Mouse (Mus musculus) CH12.LX (cell line): ENCODE data around the gene Wnt6. TPM values are rescaled to one million over a fixed set of nuclear protein-coding genes. Genes with fewer than 3 reads are reported as not detected.

Source experiments
- DNase-seq: peaks from one replicate; pipeline ENCODE4 v3.0.0-alpha.2; 2013; ENCODE audit errors: extremely low read depth
- H3K27ac ChIP-seq: 2 replicates; pipeline ENCODE4 v1.5.1; 2012; ENCODE audit warnings: low read depth, mild to moderate bottlenecking, control low read depth, moderate library complexity; ENCODE audit not compliant: insufficient read depth
- H3K27me3 ChIP-seq: replicated peaks from 2 replicates; pipeline ENCODE3; 2012; ENCODE audit warnings: inconsistent platforms
- H3K36me3 ChIP-seq, 2 experiments: replicated peaks in 1 of 2; 2 replicates each; pipeline versions ENCODE3 to v1.6.1; 2012; ENCODE audit warnings: inconsistent platforms in 1 of 2, low read length in 1 of 2, mild to moderate bottlenecking in 1 of 2, mixed read lengths in 1 of 2, moderate library complexity in 1 of 2; ENCODE audit not compliant: control insufficient read depth in 1 of 2, insufficient read depth in 1 of 2
- H3K4me1 ChIP-seq, 2 experiments: 2 replicates each; pipeline ENCODE4 v1.6.1; 2012; ENCODE audit warnings: inconsistent platforms in 1 of 2, moderate library complexity in 1 of 2; ENCODE audit not compliant: insufficient read depth in 2 of 2, control insufficient read depth in 1 of 2
- H3K4me2 ChIP-seq: 2 replicates; pipeline ENCODE4 v1.6.1; 2012; ENCODE audit warnings: low read depth, mild to moderate bottlenecking, control low read depth; ENCODE audit not compliant: poor library complexity, insufficient read depth, severe bottlenecking
- H3K4me3 ChIP-seq, 3 experiments: fragments of 150-350 bp in 1 of 3; sonication (generic) in 1 of 3; replicated peaks in 1 of 3; 2 replicates each; pipeline versions ENCODE3 to v1.5.1; 2011 to 2012; ENCODE audit warnings: low read depth in 2 of 3, low read length in 2 of 3, mild to moderate bottlenecking in 2 of 3, moderate library complexity in 2 of 3, control low read depth in 1 of 3, improper control_type of control experiment in 1 of 3, inconsistent platforms in 1 of 3, mixed read lengths in 1 of 3; ENCODE audit not compliant: poor library complexity in 1 of 3
- H3K79me2 ChIP-seq: replicated peaks from 2 replicates; pipeline ENCODE4 v1.6.1; 2012; ENCODE audit warnings: mild to moderate bottlenecking, moderate library complexity; ENCODE audit not compliant: control insufficient read depth, poor library complexity, insufficient read depth, severe bottlenecking; ENCODE audit errors: extremely low read depth
- H3K9ac ChIP-seq: 2 replicates; pipeline ENCODE4 v1.6.1; 2012; ENCODE audit warnings: low read depth, mild to moderate bottlenecking, control low read depth, moderate library complexity; ENCODE audit not compliant: insufficient read depth
- H3K9me3 ChIP-seq: replicated peaks from 2 replicates; pipeline ENCODE3; 2012; ENCODE audit warnings: low read length, inconsistent platforms, mixed read lengths
- BHLHE40 ChIP-seq: IDR thresholded peaks from 2 replicates; pipeline ENCODE4 v1.6.1; 2011; ENCODE audit warnings: mild to moderate bottlenecking, low read depth, low read length, improper control_type of control experiment
- CHD1 ChIP-seq: IDR thresholded peaks from 2 replicates; pipeline ENCODE4 v1.6.1; 2012; ENCODE audit warnings: low read depth, low read length, improper control_type of control experiment, inconsistent platforms
- ELF1 ChIP-seq: IDR thresholded peaks from 2 replicates; pipeline ENCODE4 v1.6.1; 2014; ENCODE audit warnings: low read depth, mild to moderate bottlenecking, inconsistent platforms, low read length, improper control_type of control experiment
- EP300 ChIP-seq: IDR thresholded peaks from 2 replicates; pipeline ENCODE4 v1.6.1; 2011; ENCODE audit warnings: low read length, improper control_type of control experiment
- IRF4 ChIP-seq: IDR thresholded peaks from 2 replicates; pipeline ENCODE4 v1.6.1; 2014; ENCODE audit warnings: low read depth, mild to moderate bottlenecking, inconsistent platforms, low read length, improper control_type of control experiment
- JUN ChIP-seq: IDR thresholded peaks from 2 replicates; pipeline ENCODE4 v1.6.1; 2011; ENCODE audit warnings: low read depth, mild to moderate bottlenecking, low read length, improper control_type of control experiment, moderate library complexity; ENCODE audit not compliant: insufficient read depth
- MAX ChIP-seq: IDR thresholded peaks from 2 replicates; pipeline ENCODE4 v1.6.1; 2011; ENCODE audit warnings: low read length, improper control_type of control experiment
- MAZ ChIP-seq: IDR thresholded peaks from 2 replicates; pipeline ENCODE4 v1.6.1; 2012; ENCODE audit warnings: low read depth, mild to moderate bottlenecking, inconsistent platforms, low read length, improper control_type of control experiment, moderate library complexity
- MEF2A ChIP-seq: IDR thresholded peaks from 2 replicates; pipeline ENCODE4 v1.6.1; 2014; ENCODE audit warnings: low read depth, mild to moderate bottlenecking, inconsistent platforms, low read length, improper control_type of control experiment, borderline replicate concordance
- NRF1 ChIP-seq: IDR thresholded peaks from 2 replicates; pipeline ENCODE4 v1.6.1; 2014; ENCODE audit warnings: low read depth, mild to moderate bottlenecking, inconsistent platforms, low read length, improper control_type of control experiment, moderate library complexity
- RCOR1 ChIP-seq: conservative IDR thresholded peaks from 2 replicates; pipeline ENCODE4 v1.6.1; 2012; ENCODE audit warnings: low read depth, mild to moderate bottlenecking, inconsistent platforms, low read length, improper control_type of control experiment
- SIN3A ChIP-seq: IDR thresholded peaks from 2 replicates; pipeline ENCODE4 v1.6.1; 2012; ENCODE audit warnings: low read length, improper control_type of control experiment, inconsistent platforms
- TBP ChIP-seq: conservative IDR thresholded peaks from 2 replicates; pipeline ENCODE4 v1.6.1; 2011; ENCODE audit warnings: low read depth, low read length, improper control_type of control experiment
- USF2 ChIP-seq: conservative IDR thresholded peaks from 2 replicates; pipeline ENCODE4 v1.6.1; 2011; ENCODE audit warnings: low read depth, low read length, improper control_type of control experiment
- ZKSCAN1 ChIP-seq: IDR thresholded peaks from 2 replicates; pipeline ENCODE4 v1.6.1; 2012; ENCODE audit warnings: low read depth, inconsistent platforms, low read length, improper control_type of control experiment, borderline replicate concordance
- ZMIZ1 ChIP-seq: IDR thresholded peaks from 2 replicates; pipeline ENCODE4 v1.6.1; 2012; ENCODE audit warnings: low read depth, mild to moderate bottlenecking, inconsistent platforms, low read length, improper control_type of control experiment
- dilution Hi-C: fragments of 300-500 bp; cut with MboI; formaldehyde crosslinking; loops from 2 replicates; pipeline ENCODE4 v1.14.3; 2020; ENCODE audit warnings: low sequenced_read_pairs; ENCODE audit not compliant: extremely low pct_unique_long_range_greater_than_20kb, extremely low pct_ligation_motif_present
- in situ Hi-C: fragments of 300-500 bp; cut with MboI; formaldehyde crosslinking; loops from 3 replicates; pipeline ENCODE4 v1.14.3; 2019; ENCODE audit warnings: low sequenced_read_pairs, low pct_ligation_motif_present, low pct_unique_long_range_greater_than_20kb, mixed read lengths
- polyA plus RNA-seq: library from polyadenylated mRNA; unstranded; fragments of >175 nt; gene quantifications from 2 replicates; pipeline ENCODE4 v1.2.1, GENCODE M21; 2012; ENCODE audit warnings: low read depth; ENCODE audit not compliant: insufficient read length
- total RNA-seq, 2 experiments: library from RNA; depleted of rRNA; stranded (reverse); fragments of 300-350 nt in 1 of 2; fragments of >200 nt in 1 of 2; gene quantifications; 2 replicates each; pipeline ENCODE4 v1.2.3; 2012 to 2014

Gene Wnt6
- total and polyA plus RNA-seq, 3 experiments: 0.67 to 3.4 (median 1.7) TPM

DNA sequence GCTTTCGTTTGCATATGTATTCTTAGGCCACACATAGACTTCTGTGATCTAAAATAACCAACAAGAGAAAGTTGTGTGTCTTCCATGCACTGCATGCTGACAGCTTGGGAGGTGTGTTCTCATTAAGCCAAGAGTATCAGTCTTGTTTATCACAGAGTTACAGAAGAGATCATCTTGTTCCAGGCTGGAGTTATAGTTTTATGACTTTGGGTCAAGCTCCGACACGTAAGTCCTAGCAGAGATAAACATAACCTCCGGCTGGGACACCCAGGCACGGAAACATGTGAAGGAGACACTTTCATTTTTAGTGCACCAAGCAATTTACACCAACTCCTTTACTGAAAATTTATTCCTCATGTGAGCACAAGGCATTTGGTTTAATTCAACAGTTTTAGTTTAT is 45.6 kb upstream of the Wnt6 start:
- Histone ChIP-seq H3K4me1 (peaks cover 14 to 39% of the 10 kb centered on the region in 2 experiments), H3K4me3 (no peak overlapping the region), H3K27me3 (no peaks in the 10 kb centered on the region), H3K36me3 (no peaks in the 10 kb centered on the region), H3K4me2 (peak overlapping the region; percentile 47), H3K27ac (no peak overlapping the region), H3K9me3 (no peaks in the 10 kb centered on the region), H3K79me2 (no peaks in the 10 kb centered on the region), H3K9ac (no peak overlapping the region)
- TF ChIP-seq TBP: no peak
- TF ChIP-seq EP300: peak; percentile 42; the same call in 1 of the 2 replicates
- no peak for TF ChIP-seq ZMIZ1
- TF ChIP-seq RCOR1: no peak
- no peak for TF ChIP-seq CHD1
- TF ChIP-seq SIN3A: no peak
- TF ChIP-seq MEF2A: 0 out of 2 replicates have a peak, but pooled peaks have one; percentile 35
- TF ChIP-seq MAX: 0 out of 2 replicates have a peak, but pooled peaks have one; percentile 24
- TF ChIP-seq BHLHE40: peak; percentile 31; the same call in 1 of the 2 replicates
- no peak for TF ChIP-seq NRF1
- TF ChIP-seq IRF4: peak; percentile 63; the same call in 1 of the 2 replicates
- dilution Hi-C loops (no loop called here), in situ Hi-C loops (no loop called here)
- no peak for DNase-seq

DNA sequence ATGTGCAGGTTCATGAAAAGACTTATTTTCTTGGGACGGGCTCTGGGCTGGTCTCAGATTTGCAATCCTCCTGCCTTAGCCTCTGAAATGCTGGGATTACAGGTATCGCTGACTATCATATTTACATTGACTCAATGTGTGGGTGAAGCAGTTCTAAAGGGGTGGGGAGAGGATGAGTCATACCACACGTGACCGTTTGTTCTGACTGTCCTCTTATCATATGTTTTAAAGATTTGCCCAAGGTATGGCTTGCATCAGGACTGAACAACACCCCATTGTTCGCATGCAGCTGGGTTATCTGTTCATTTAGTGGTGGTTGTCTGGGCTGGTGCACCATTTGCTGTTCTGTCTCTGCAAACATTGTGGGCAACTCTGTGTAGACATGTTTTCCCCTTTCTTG is 45.0 kb upstream of the Wnt6 start:
- TF ChIP-seq JUN (0 out of 2 replicates have a peak, but pooled peaks have one; percentile 20), MAZ (no peak), ELF1 (no peak), SIN3A (no peak), BHLHE40 (peak; percentile 63), USF2 (peak; percentile 21; the same call in 1 of the 2 replicates), ZKSCAN1 (no peak)
- dilution Hi-C loops: no loop called here
- Histone ChIP-seq H3K9ac (no peak overlapping the region), H3K27ac (no peak overlapping the region), H3K4me2 (no peak overlapping the region), H3K79me2 (no peaks in the 10 kb centered on the region), H3K36me3 (no peaks in the 10 kb centered on the region), H3K9me3 (no peaks in the 10 kb centered on the region), H3K27me3 (no peaks in the 10 kb centered on the region), H3K4me3 (no peak overlapping the region), H3K4me1 (peaks cover 14 to 38% of the 10 kb centered on the region in 2 experiments)
- no peak for DNase-seq
- in situ Hi-C loops: no loop called here
